Comparison of ENCODE assay signal across 21 mouse cellular contexts in genomic region chr14:12554486-12554885, GRCm38 (mm10).
DNase-seq lines count a peak whose midpoint lies in the region; ATAC-seq lines count a peak whose summit lies in the region.
"Had no signal": no experiment of that assay in that cellular context is flagged by ENCODE, and none has a peak within 500 bp of the region (broad histone marks: within the 10 kb centered on the region; RNA-seq: fewer than 3 reads in every experiment).

No protein-coding gene starts in this region.

- H3K4me1 ChIP-seq in neural tube, embryonic 11.5 days (ENCODE audit: control insufficient read depth, insufficient read depth, low read length), result no peaks in the 10 kb centered on the region
- peaks cover 18% of the 10 kb centered on the region for H3K4me1 ChIP-seq in neural tube, embryonic 15.5 days
- H3K4me1 ChIP-seq: embryonic facial prominence, embryonic 15.5 days had no signal

- H3K36me3 ChIP-seq in neural tube, embryonic 11.5 days (ENCODE audit: control insufficient read depth, insufficient read depth, low read length), result no peaks in the 10 kb centered on the region
- no peaks in the 10 kb centered on the region for H3K36me3 ChIP-seq in neural tube, embryonic 15.5 days
- H3K36me3 ChIP-seq: embryonic facial prominence, embryonic 12.5 days; embryonic facial prominence, embryonic 15.5 days; hindbrain, embryonic 12.5 days; hindbrain, embryonic 15.5 days had no signal

- H3K27me3 ChIP-seq in neural tube, embryonic 11.5 days (ENCODE audit: control insufficient read depth, insufficient read depth, low read length), result no peaks in the 10 kb centered on the region
- H3K27me3 ChIP-seq in neural tube, embryonic 15.5 days (replicated peaks), result no peaks in the 10 kb centered on the region
- H3K27me3 ChIP-seq: embryonic facial prominence, embryonic 12.5 days; embryonic facial prominence, embryonic 15.5 days; hindbrain, embryonic 12.5 days; hindbrain, embryonic 15.5 days had no signal

- 0 out of 2 replicates have a peak, but pooled peaks have one; percentile 38 for ATAC-seq in cerebellum, adult (ENCODE audit: insufficient number of reproducible peaks, low FRiP score, low TSS enrichment)
- no peak for ATAC-seq in neural tube, embryonic 11.5 days (ENCODE audit: insufficient read depth, low FRiP score, low TSS enrichment)
- no peak for ATAC-seq in neural tube, embryonic 15.5 days (ENCODE audit: low FRiP score)
- ATAC-seq: activated CD4-positive, CD25-positive, alpha-beta regulatory T cell, adult 4 months; forebrain, embryonic 14.5 days; forebrain, postnatal 0 days; intestine, postnatal 0 days had no signal

- WGBS in neural tube, embryonic 11.5 days, result 75% methylated on average over 2 of the region's 2 CpGs
- 68% methylated on average over 2 of the region's 2 CpGs for WGBS in neural tube, embryonic 15.5 days

- H3K9ac ChIP-seq in neural tube, embryonic 11.5 days (ENCODE audit: low read length), result no peak overlapping the region
- H3K9ac ChIP-seq in neural tube, embryonic 15.5 days (replicated peaks), result no peak overlapping the region
- H3K9ac ChIP-seq: embryonic facial prominence, embryonic 12.5 days; embryonic facial prominence, embryonic 15.5 days; forebrain, postnatal 0 days; hindbrain, embryonic 12.5 days; hindbrain, embryonic 15.5 days had no signal

- no peak overlapping the region for H3K4me2 ChIP-seq in neural tube, embryonic 11.5 days (ENCODE audit: low read depth)
- H3K4me2 ChIP-seq in neural tube, embryonic 15.5 days, result no peak overlapping the region
- H3K4me2 ChIP-seq: embryonic facial prominence, embryonic 12.5 days; embryonic facial prominence, embryonic 15.5 days; heart, embryonic 11.5 days; hindbrain, embryonic 12.5 days; hindbrain, embryonic 15.5 days had no signal

- no peak overlapping the region for H3K4me3 ChIP-seq in neural tube, embryonic 11.5 days (ENCODE audit: low read depth, low read length)
- H3K4me3 ChIP-seq in neural tube, embryonic 15.5 days (replicated peaks), result no peak overlapping the region
- H3K4me3 ChIP-seq: embryonic facial prominence, embryonic 12.5 days; embryonic facial prominence, embryonic 15.5 days; gastrocnemius, adult 2 months; hindbrain, embryonic 12.5 days; hindbrain, embryonic 15.5 days had no signal

- H3K9me3 ChIP-seq in neural tube, embryonic 11.5 days (ENCODE audit: control insufficient read depth, low read length), result no peaks in the 10 kb centered on the region
- H3K9me3 ChIP-seq in neural tube, embryonic 15.5 days (replicated peaks), result no peaks in the 10 kb centered on the region
- H3K9me3 ChIP-seq: embryonic facial prominence, embryonic 12.5 days; embryonic facial prominence, embryonic 15.5 days; hindbrain, embryonic 12.5 days; hindbrain, embryonic 15.5 days had no signal

- DNase-seq in cerebellum, postnatal 4 days (ENCODE audit: low spot score in 2 of 2), result no peak
- DNase-seq in cerebellum, postnatal 14 days, result peak; percentile 26 to 48
- no peak for DNase-seq in cerebellum, adult 8-10 months
- peak; percentile 6 for DNase-seq in neural tube, embryonic 11.5 days (ENCODE audit: low spot score)
- DNase-seq in retina, postnatal 1 day, result no peak
- DNase-seq: adrenal gland, adult 8-10 months; adrenal gland, postnatal 25 days; forebrain, postnatal 0 days; gastrocnemius, adult 2 months; gastrocnemius, postnatal 14 days; heart, adult 11 months had no signal

- H3K27ac ChIP-seq in neural tube, embryonic 11.5 days (ENCODE audit: low read depth, low read length), result no peak overlapping the region
- H3K27ac ChIP-seq in neural tube, embryonic 15.5 days (replicated peaks), result no peak overlapping the region
- H3K27ac ChIP-seq: embryonic facial prominence, embryonic 12.5 days; embryonic facial prominence, embryonic 15.5 days; gastrocnemius, adult 2 months; hindbrain, embryonic 12.5 days; hindbrain, embryonic 15.5 days had no signal

Comparison
In these comparisons a context has a peak if more than half of its experiments do, and no peak if none do; other contexts are left out.
1. DNase-seq: peak in cerebellum, postnatal 14 days (2 of 2) and neural tube, embryonic 11.5 days (single experiment); none in cerebellum, postnatal 4 days (0 of 2), cerebellum, adult 8-10 months (single experiment) and retina, postnatal 1 day (single experiment).